Mouse (Mus musculus): ENCODE measurements at regions not wholly inside any gene's neighbourhood (a gene's known extent, or its start where the extent isn't known, plus 50 kb on each side); places are given as distances from the start of the nearest gene placed in this dataset.

DNA sequence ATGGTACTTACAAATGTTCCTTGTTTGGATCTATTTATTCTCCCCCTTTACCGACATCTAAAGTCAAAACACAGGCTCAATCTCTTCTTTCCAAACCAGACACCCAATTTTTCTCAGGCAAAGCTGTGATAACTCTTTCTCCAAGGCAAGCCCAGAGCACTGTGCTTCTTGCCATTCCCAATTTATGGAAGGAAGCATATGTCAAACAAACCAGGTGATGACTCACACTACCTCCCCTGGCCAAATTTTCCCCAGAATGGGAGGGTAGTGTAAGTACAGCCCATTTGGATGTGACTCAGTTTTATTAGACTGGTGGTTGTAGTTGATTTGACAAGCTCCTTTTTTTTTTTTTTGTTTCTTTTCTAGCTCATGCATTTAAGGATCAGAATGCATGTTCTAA lies 313.0 kb downstream of the Tex13c3 start:
- H3K9ac ChIP-seq (ENCODE audit: low read depth, low read length) = no peak overlapping the region
- intact Hi-C loops (cut with DNase I) = no loop called here
- no peaks in the 10 kb centered on the region for H3K79me2 ChIP-seq (replicated peaks; ENCODE audit: control insufficient read depth, insufficient read depth, low read length)
- H3K4me1 ChIP-seq (ENCODE audit: control insufficient read depth, insufficient read depth, low read length) = no peaks in the 10 kb centered on the region
- peak overlapping the region; percentile 15; the same call in 1 of the 2 replicates for H3K4me3 ChIP-seq
- TF ChIP-seq POLR2A (IDR thresholded peaks at IDR 0.05; ENCODE audit: insufficient read depth, low read depth, low read length) (no peak), CTCF (IDR thresholded peaks at IDR 0.05) (no peak), EP300 (IDR thresholded peaks at IDR 0.05; ENCODE audit: insufficient read depth, low read depth, low read length) (no peak)
- H3K36me3 ChIP-seq (ENCODE audit: control insufficient read depth, insufficient read depth, low read length) = no peaks in the 10 kb centered on the region
- peak overlapping the region; percentile 45 for H3K27ac ChIP-seq
- 36% methylated on average over 1 of the region's 1 CpGs for WGBS
- H3K27me3 ChIP-seq (ENCODE audit: control insufficient read depth, insufficient read depth, low read length) = no peaks in the 10 kb centered on the region
- DNase-seq = peak in 1 of 2 experiments; percentile 22

DNA sequence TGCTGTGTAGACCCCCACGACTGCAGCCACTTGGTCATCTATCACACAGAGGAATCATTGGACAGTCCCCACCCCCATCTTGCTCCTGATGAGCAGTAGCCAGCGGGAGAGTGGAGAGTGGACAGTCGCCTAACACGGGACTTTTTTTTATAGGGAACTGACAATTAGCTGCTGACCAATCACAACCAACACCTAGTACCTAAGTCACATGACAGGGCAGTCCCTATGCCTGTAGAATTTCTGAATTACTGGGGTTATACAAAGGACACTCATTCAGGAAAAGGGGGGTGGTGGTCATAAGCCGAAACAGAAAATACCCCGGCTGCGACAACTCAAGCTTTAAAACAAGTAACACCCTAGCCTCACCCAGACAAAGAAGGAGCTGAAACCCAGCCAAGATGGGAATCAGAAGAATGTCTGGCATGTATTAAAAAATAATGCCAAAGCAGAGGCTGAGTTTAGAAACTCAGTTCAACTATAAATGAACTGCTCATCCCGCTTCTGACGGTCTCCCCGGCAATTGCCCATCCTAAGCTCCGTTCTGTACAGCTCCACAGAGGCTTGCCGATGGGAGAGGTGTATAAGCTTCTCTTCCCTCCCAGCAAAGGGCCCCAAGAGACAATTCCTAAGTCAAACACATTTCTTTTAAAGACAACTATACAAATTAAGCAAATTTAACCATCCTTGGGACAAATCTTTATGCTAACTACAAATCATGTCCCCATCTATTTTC lies 313.8 kb downstream of the Tex13c3 start:
- intact Hi-C loops (cut with DNase I) = no loop called here
- peak overlapping the region; percentile 52 for H3K27ac ChIP-seq
- TF ChIP-seq POLR2A (IDR thresholded peaks at IDR 0.05; ENCODE audit: insufficient read depth, low read depth, low read length) (peak; percentile 63), EP300 (IDR thresholded peaks at IDR 0.05; ENCODE audit: insufficient read depth, low read depth, low read length) (no peak), CTCF (IDR thresholded peaks at IDR 0.05) (no peak)
- no peaks in the 10 kb centered on the region for H3K27me3 ChIP-seq (ENCODE audit: control insufficient read depth, insufficient read depth, low read length)
- H3K79me2 ChIP-seq (replicated peaks; ENCODE audit: control insufficient read depth, insufficient read depth, low read length) = no peaks in the 10 kb centered on the region
- DNase-seq = peak; percentile 45 to 53
- 27% methylated on average over 12 of the region's 12 CpGs for WGBS
- H3K4me3 ChIP-seq = peak overlapping the region; percentile 46
- no peaks in the 10 kb centered on the region; the same call in 1 of the 2 replicates for H3K4me1 ChIP-seq (ENCODE audit: control insufficient read depth, insufficient read depth, low read length)
- H3K36me3 ChIP-seq (ENCODE audit: control insufficient read depth, insufficient read depth, low read length) = no peaks in the 10 kb centered on the region; the same call in 1 of the 2 replicates
- peak overlapping the region; percentile 70 for H3K9ac ChIP-seq (ENCODE audit: low read depth, low read length)

DNA sequence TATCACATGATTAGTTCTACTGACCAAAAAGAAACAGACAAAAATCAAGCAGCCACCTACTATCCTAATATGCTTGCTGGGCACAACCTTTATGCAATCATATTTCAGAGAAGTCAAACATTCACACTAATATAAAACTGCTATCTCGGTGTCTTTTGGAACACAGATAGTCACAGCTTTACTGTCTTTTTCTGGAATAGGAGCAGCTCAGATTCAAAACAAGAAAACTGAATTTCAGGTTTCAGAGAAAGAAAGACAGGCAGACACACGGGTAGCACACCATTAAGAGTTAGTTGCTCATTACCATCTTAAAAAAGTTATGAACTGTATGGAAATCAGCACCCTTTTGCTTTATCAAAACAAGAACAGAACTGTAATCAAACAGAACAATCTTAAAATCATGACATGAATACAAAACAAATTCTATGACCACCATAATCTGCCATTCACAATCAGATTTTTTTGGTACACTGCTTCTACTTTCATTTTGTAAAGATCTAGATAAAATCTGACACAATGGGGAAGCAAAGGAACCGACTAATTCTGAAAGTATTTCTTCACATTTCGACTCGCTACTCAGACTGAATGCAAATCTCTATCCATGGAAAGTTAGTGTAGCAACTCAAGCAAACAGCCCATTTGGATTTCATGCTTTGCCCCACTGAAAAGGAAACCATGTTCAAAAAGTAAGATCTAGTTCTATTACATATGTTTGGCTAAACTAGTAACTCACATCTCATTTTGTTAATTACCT lies 315.1 kb downstream of the Tex13c3 start:
- no peak overlapping the region for H3K9ac ChIP-seq (ENCODE audit: low read depth, low read length)
- H3K27ac ChIP-seq = peak overlapping the region; percentile 52

GRCm38 (mm10) chrX:19164151-19164550 lies 317.0 kb downstream of the Tex13c3 start:
- Histone ChIP-seq H3K4me3 (no peak overlapping the region), H3K27me3 (ENCODE audit: control insufficient read depth, insufficient read depth, low read length) (no peaks in the 10 kb centered on the region), H3K4me1 (ENCODE audit: control insufficient read depth, insufficient read depth, low read length) (no peaks in the 10 kb centered on the region; the same call in 1 of the 2 replicates), H3K9ac (ENCODE audit: low read depth, low read length) (no peak overlapping the region), H3K79me2 (replicated peaks; ENCODE audit: control insufficient read depth, insufficient read depth, low read length) (no peaks in the 10 kb centered on the region), H3K36me3 (ENCODE audit: control insufficient read depth, insufficient read depth, low read length) (no peaks in the 10 kb centered on the region; the same call in 1 of the 2 replicates), H3K27ac (no peak overlapping the region; the same call in 1 of the 2 replicates)
- WGBS = 68% methylated on average over 5 of the region's 5 CpGs
- no peak for DNase-seq
- intact Hi-C loops (cut with DNase I) = no loop called here
- no peak for TF ChIP-seq CTCF (IDR thresholded peaks at IDR 0.05)
- no peak for TF ChIP-seq EP300 (IDR thresholded peaks at IDR 0.05; ENCODE audit: insufficient read depth, low read depth, low read length)

More for the DNA sequence above, 315.1 kb downstream of the Tex13c3 start:
- DNase-seq = no peak
- H3K4me1 ChIP-seq (ENCODE audit: control insufficient read depth, insufficient read depth, low read length) = no peaks in the 10 kb centered on the region; the same call in 1 of the 2 replicates
- TF ChIP-seq EP300 (IDR thresholded peaks at IDR 0.05; ENCODE audit: insufficient read depth, low read depth, low read length) (no peak), POLR2A (IDR thresholded peaks at IDR 0.05; ENCODE audit: insufficient read depth, low read depth, low read length) (no peak), CTCF (IDR thresholded peaks at IDR 0.05) (no peak)
- H3K79me2 ChIP-seq (replicated peaks; ENCODE audit: control insufficient read depth, insufficient read depth, low read length) = no peaks in the 10 kb centered on the region
- H3K36me3 ChIP-seq (ENCODE audit: control insufficient read depth, insufficient read depth, low read length) = no peaks in the 10 kb centered on the region; the same call in 1 of the 2 replicates
- peak overlapping the region; percentile 46 for H3K4me3 ChIP-seq
- WGBS = 43% methylated on average over 5 of the region's 5 CpGs
- no peaks in the 10 kb centered on the region for H3K27me3 ChIP-seq (ENCODE audit: control insufficient read depth, insufficient read depth, low read length)
- intact Hi-C loops (cut with DNase I) = no loop called here

GRCm38 (mm10) chrX:19162958-19163357 lies 318.2 kb downstream of the Tex13c3 start:
- H3K27ac ChIP-seq = no peak overlapping the region
- no peaks in the 10 kb centered on the region for H3K79me2 ChIP-seq (replicated peaks; ENCODE audit: control insufficient read depth, insufficient read depth, low read length)
- no peak overlapping the region for H3K4me3 ChIP-seq
- H3K36me3 ChIP-seq (ENCODE audit: control insufficient read depth, insufficient read depth, low read length) = no peaks in the 10 kb centered on the region; the same call in 1 of the 2 replicates
- no peaks in the 10 kb centered on the region; the same call in 1 of the 2 replicates for H3K4me1 ChIP-seq (ENCODE audit: control insufficient read depth, insufficient read depth, low read length)
- intact Hi-C loops (cut with DNase I) = no loop called here
- TF ChIP-seq CTCF (IDR thresholded peaks at IDR 0.05) = no peak
- no peak for TF ChIP-seq EP300 (IDR thresholded peaks at IDR 0.05; ENCODE audit: insufficient read depth, low read depth, low read length)
- no peak for TF ChIP-seq POLR2A (IDR thresholded peaks at IDR 0.05; ENCODE audit: insufficient read depth, low read depth, low read length)
- no peak overlapping the region for H3K9ac ChIP-seq (ENCODE audit: low read depth, low read length)
- no peaks in the 10 kb centered on the region for H3K27me3 ChIP-seq (ENCODE audit: control insufficient read depth, insufficient read depth, low read length)
- no peak for DNase-seq
- 20% methylated on average over 1 of the region's 1 CpGs for WGBS

- Histone ChIP-seq H3K79me2 (replicated peaks; ENCODE audit: control insufficient read depth, insufficient read depth, low read length) (no peaks in the 10 kb centered on the region), H3K36me3 (ENCODE audit: control insufficient read depth, insufficient read depth, low read length) (no peaks in the 10 kb centered on the region; the same call in 1 of the 2 replicates), H3K9ac (ENCODE audit: low read depth, low read length) (no peak overlapping the region), H3K4me3 (no peak overlapping the region), H3K27ac (no peak overlapping the region), H3K4me1 (ENCODE audit: control insufficient read depth, insufficient read depth, low read length) (no peaks in the 10 kb centered on the region; the same call in 1 of the 2 replicates), H3K27me3 (ENCODE audit: control insufficient read depth, insufficient read depth, low read length) (no peaks in the 10 kb centered on the region)
- TF ChIP-seq POLR2A (IDR thresholded peaks at IDR 0.05; ENCODE audit: insufficient read depth, low read depth, low read length) = no peak
- no peak for TF ChIP-seq CTCF (IDR thresholded peaks at IDR 0.05)
- TF ChIP-seq EP300 (IDR thresholded peaks at IDR 0.05; ENCODE audit: insufficient read depth, low read depth, low read length) = no peak
- intact Hi-C loops (cut with DNase I) = no loop called here
- DNase-seq = no peak
Observed at GRCm38 (mm10) chrX:19162351-19162750, 318.8 kb downstream of the Tex13c3 start.

Measured in heart, adult 2 months (tissue).